Mouse (Mus musculus) brain, embryonic 14.5 days (tissue): ENCODE measurements around the gene 1810009A15Rik.

ENCODE experiments used
- CTCF ChIP-seq: fragments of 200-500 bp; IDR thresholded peaks from 2 replicates; pipeline ENCODE4 v1.5.1; 2012; ENCODE audit warnings: inconsistent platforms, mild to moderate bottlenecking, moderate library complexity, borderline replicate concordance; ENCODE audit not compliant: insufficient read depth, insufficient read length; ENCODE audit errors: extremely low read depth
- POLR2A ChIP-seq: fragments of 200-500 bp; IDR thresholded peaks from 2 replicates; pipeline ENCODE4 v1.6.1; 2012; ENCODE audit warnings: mild to moderate bottlenecking, inconsistent platforms, borderline replicate concordance; ENCODE audit not compliant: poor library complexity, insufficient read depth, insufficient read length, severe bottlenecking; ENCODE audit errors: extremely low read depth

DNA sequence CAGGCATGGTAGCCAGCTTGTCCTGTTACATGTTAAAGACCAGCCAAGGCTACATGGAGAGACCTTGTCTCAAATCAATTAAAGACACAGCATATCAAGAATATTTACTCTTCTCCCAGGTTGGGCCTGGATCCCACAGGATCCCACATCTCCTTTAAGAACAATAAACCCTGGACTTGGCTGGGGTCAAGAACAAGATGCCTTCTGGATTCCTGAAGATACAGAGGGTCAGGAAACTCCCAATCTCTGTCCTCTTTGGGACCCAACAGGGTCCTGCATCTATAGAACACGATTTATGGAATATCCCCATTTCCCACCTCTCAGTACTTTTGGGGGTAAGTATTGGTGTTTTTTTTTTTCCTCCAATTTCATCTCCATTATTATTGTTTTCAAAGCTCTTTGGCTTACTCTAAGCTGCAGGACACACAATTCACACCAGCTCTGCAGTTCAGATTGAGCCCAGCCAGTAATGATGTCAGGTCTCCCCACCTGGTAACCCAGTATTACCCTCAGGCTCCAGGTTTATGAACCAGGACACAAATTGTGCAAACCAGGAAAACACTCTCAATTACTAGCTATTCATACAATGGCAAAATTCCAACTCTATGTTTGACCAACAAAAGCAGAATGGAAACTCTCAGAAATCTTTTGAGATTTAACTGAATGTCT is 1.6 kb upstream of the 1810009A15Rik start:
- no peak for TF ChIP-seq POLR2A
- TF ChIP-seq CTCF, result no peak
